Mouse (Mus musculus) ES-Bruce4 (cell line): ENCODE results near the gene Col6a6. TPM values are rescaled to one million over a fixed set of nuclear protein-coding genes. Genes with fewer than 3 reads are reported as not detected.

Source experiments
- H3K27ac ChIP-seq: 2 replicates; pipeline ENCODE4 v1.5.1; 2012; ENCODE audit warnings: low read length, inconsistent platforms; ENCODE audit not compliant: insufficient read depth
- H3K27me3 ChIP-seq: 2 replicates; pipeline ENCODE4 v1.6.1; 2012; ENCODE audit warnings: mild to moderate bottlenecking, low read length, inconsistent platforms; ENCODE audit not compliant: control insufficient read depth, poor library complexity, insufficient read depth, severe bottlenecking
- H3K36me3 ChIP-seq: 2 replicates; pipeline ENCODE4 v1.6.1; 2012; ENCODE audit warnings: inconsistent platforms, mild to moderate bottlenecking, low read length, moderate library complexity; ENCODE audit not compliant: control insufficient read depth, poor library complexity, insufficient read depth, severe bottlenecking
- H3K4me1 ChIP-seq: one replicate; pipeline ENCODE4 v1.8.1; 2011; ENCODE audit warnings: low read length; ENCODE audit not compliant: control insufficient read depth, insufficient read depth
- H3K4me3 ChIP-seq: 2 replicates; pipeline ENCODE4 v1.5.1; 2011; ENCODE audit warnings: low read depth, mild to moderate bottlenecking, low read length
- H3K9ac ChIP-seq: 2 replicates; pipeline ENCODE4 v1.6.1; 2012; ENCODE audit warnings: low read depth, mild to moderate bottlenecking, inconsistent platforms; ENCODE audit not compliant: poor library complexity, severe bottlenecking
- H3K9me3 ChIP-seq: replicated peaks from 2 replicates; pipeline ENCODE4 v1.6.1; 2012; ENCODE audit warnings: mild to moderate bottlenecking, low read length, inconsistent platforms; ENCODE audit not compliant: control insufficient read depth, poor library complexity, insufficient read depth, severe bottlenecking
- CTCF ChIP-seq: IDR thresholded peaks from one replicate; pipeline ENCODE4 v1.8.1; 2011; ENCODE audit warnings: low read depth, low read length
- EP300 ChIP-seq: IDR thresholded peaks from 2 replicates; pipeline ENCODE4 v1.6.1; 2011; ENCODE audit warnings: low read depth, low read length; ENCODE audit not compliant: insufficient read depth
- POLR2A ChIP-seq: IDR thresholded peaks from one replicate; pipeline ENCODE4 v1.8.1; 2011; ENCODE audit warnings: low read length; ENCODE audit not compliant: insufficient read depth
- polyA plus RNA-seq: library from polyadenylated mRNA; stranded (reverse); fragments of >200 nt; gene quantifications from 2 replicates; pipeline ENCODE4 v1.2.4, GENCODE M21; 2011; ENCODE audit warnings: low read depth; ENCODE audit not compliant: missing spikeins, insufficient read depth, insufficient read length

Gene Col6a6
- polyA plus RNA-seq, 1 experiment: not detected

DNA sequence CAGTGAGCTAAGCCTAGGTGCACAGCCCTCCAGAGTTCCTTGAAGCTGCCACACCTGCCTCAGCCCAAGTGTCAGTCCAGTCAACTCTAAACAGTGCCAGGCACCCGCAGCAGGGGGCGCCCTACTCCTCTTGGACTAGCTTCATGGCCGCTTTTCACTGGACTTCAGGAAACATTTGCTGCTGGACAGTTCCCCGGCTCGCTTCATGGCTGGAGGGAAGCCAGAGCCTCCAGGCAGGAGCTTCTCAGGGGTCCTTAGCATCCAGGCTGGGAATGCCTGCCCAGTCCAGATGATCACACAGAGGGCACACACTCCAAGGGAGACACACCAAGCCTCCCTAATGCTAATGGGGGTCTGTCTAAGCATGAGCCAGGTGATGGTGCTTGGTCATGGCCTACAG lies 134.1 kb downstream of the Col6a6 start:
- no peaks in the 10 kb centered on the region for H3K9me3 ChIP-seq
- TF ChIP-seq CTCF (peak; percentile 74), EP300 (no peak)

DNA sequence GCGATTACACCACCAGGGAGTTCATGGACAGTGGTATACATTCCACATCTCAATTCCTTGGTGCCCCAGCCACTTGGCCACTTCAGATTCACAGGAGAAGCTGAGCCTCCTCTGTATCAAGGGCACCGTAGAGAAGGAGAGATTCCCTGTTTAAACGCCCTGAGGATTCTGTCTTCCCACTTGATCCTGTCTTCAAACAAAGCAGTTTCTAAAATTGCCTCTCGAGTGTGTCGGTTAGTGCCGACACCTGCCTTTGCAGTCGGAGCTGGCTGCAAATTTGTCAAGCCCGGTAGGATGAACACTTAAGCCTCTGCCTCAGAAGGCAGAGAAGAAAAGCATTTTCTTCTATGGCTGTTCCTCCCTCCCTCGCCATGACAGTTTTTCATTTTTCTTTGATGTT lies 134.9 kb downstream of the Col6a6 start:
- Histone ChIP-seq H3K36me3 (0 out of 2 replicates have a peak, but pooled peaks cover 2% of the 10 kb centered on the region), H3K4me3 (no peak overlapping the region), H3K9me3 (no peaks in the 10 kb centered on the region), H3K27ac (no peak overlapping the region), H3K9ac (no peak overlapping the region), H3K4me1 (no peaks in the 10 kb centered on the region), H3K27me3 (no peaks in the 10 kb centered on the region)
- TF ChIP-seq CTCF (no peak), POLR2A (no peak), EP300 (no peak)

More for the DNA sequence above, 134.1 kb downstream of the Col6a6 start:
- Histone ChIP-seq H3K4me3 (no peak overlapping the region), H3K4me1 (no peaks in the 10 kb centered on the region), H3K36me3 (no peaks in the 10 kb centered on the region), H3K27ac (no peak overlapping the region), H3K27me3 (no peaks in the 10 kb centered on the region), H3K9ac (no peak overlapping the region)

GRCm38 (mm10) chr9:105692472-105692871 lies 135.5 kb downstream of the Col6a6 start:
- H3K4me1 ChIP-seq: no peaks in the 10 kb centered on the region
- TF ChIP-seq POLR2A (no peak), EP300 (0 out of 2 replicates have a peak, but pooled peaks have one; percentile 15)
- no peak overlapping the region for H3K27ac ChIP-seq
- H3K36me3 ChIP-seq: peaks cover 5% of the 10 kb centered on the region; the same call in 1 of the 2 replicates
- no peaks in the 10 kb centered on the region for H3K9me3 ChIP-seq
- no peak overlapping the region for H3K9ac ChIP-seq
- peak overlapping the region; percentile 13; the same call in 1 of the 2 replicates for H3K4me3 ChIP-seq
- no peaks in the 10 kb centered on the region for H3K27me3 ChIP-seq

- Histone ChIP-seq H3K36me3 (peaks cover 19% of the 10 kb centered on the region), H3K27me3 (no peaks in the 10 kb centered on the region), H3K4me1 (no peaks in the 10 kb centered on the region), H3K4me3 (no peak overlapping the region), H3K27ac (no peak overlapping the region), H3K9me3 (no peaks in the 10 kb centered on the region), H3K9ac (no peak overlapping the region)
- TF ChIP-seq POLR2A (no peak), EP300 (no peak), CTCF (no peak)
Measured at GRCm38 (mm10) chr9:105689485-105689884, 138.5 kb downstream of the Col6a6 start.

- H3K27ac ChIP-seq: no peak overlapping the region
- no peaks in the 10 kb centered on the region for H3K4me1 ChIP-seq
- H3K36me3 ChIP-seq: peaks cover 23% of the 10 kb centered on the region
- no peak overlapping the region for H3K9ac ChIP-seq
- no peak for TF ChIP-seq EP300
- TF ChIP-seq POLR2A: no peak
- no peak for TF ChIP-seq CTCF
- H3K9me3 ChIP-seq: no peaks in the 10 kb centered on the region
- H3K27me3 ChIP-seq: no peaks in the 10 kb centered on the region
- H3K4me3 ChIP-seq: no peak overlapping the region
Measured at GRCm38 (mm10) chr9:105684549-105685165, 143.3 kb downstream of the Col6a6 start.

- Histone ChIP-seq H3K4me1 (no peaks in the 10 kb centered on the region), H3K27ac (no peak overlapping the region), H3K27me3 (no peaks in the 10 kb centered on the region), H3K4me3 (no peak overlapping the region), H3K9ac (no peak overlapping the region), H3K36me3 (peaks cover 25% of the 10 kb centered on the region), H3K9me3 (no peaks in the 10 kb centered on the region)
- no peak for TF ChIP-seq EP300
Measured at GRCm38 (mm10) chr9:105681386-105681785, 146.6 kb downstream of the Col6a6 start.
